Mouse (Mus musculus) liver, embryonic 14.5 days (tissue): Measurements from ENCODE around the gene Zfp36l2.

Experiments used
- CTCF ChIP-seq: IDR thresholded peaks from 2 replicates; pipeline ENCODE4 v1.5.1; 2016; ENCODE audit warnings: antibody characterized with exemption, low read depth, control low read depth
- EP300 ChIP-seq: IDR thresholded peaks from 2 replicates; pipeline ENCODE4 v1.6.1; 2016; ENCODE audit warnings: antibody characterized with exemption, low read depth

- TF ChIP-seq CTCF, result no peak
- TF ChIP-seq EP300, result no peak
Observed at GRCm38 (mm10) chr17:84144762-84145599, 42.8 kb downstream of the Zfp36l2 start.
